Mouse (Mus musculus): Measurements from ENCODE around the gene Gucy2d.

Gucy2d gene

GRCm38 (mm10) chr7:98439956-98440466, at the start of gene Gucy2d:
Gene Gucy2d, plus strand, starts transcription at chr7:98440416.
- peak; percentile 33 for DNase-seq

GRCm38 (mm10) chr7:98390486-98390885, 49.7 kb upstream of the Gucy2d start:
- DNase-seq, result peak; percentile 7

GRCm38 (mm10) chr7:98391351-98391936, 48.8 kb upstream of the Gucy2d start:
- peak; percentile 38 for DNase-seq

GRCm38 (mm10) chr7:98392466-98393201, 47.6 kb upstream of the Gucy2d start:
- no peak for DNase-seq

GRCm38 (mm10) chr7:98402582-98403574, 37.3 kb upstream of the Gucy2d start:
- no peak for DNase-seq

GRCm38 (mm10) chr7:98403996-98404395, 36.2 kb upstream of the Gucy2d start:
- DNase-seq, result no peak

- no peak for DNase-seq
Measured at GRCm38 (mm10) chr7:98407615-98408014, 32.6 kb upstream of the Gucy2d start.

GRCm38 (mm10) chr7:98413115-98413514, 27.1 kb upstream of the Gucy2d start:
- no peak for DNase-seq

GRCm38 (mm10) chr7:98415550-98415949, 24.7 kb upstream of the Gucy2d start:
- peak; percentile 16 for DNase-seq

GRCm38 (mm10) chr7:98416020-98416419, 24.2 kb upstream of the Gucy2d start:
- no peak for DNase-seq

GRCm38 (mm10) chr7:98418031-98418805, 22.0 kb upstream of the Gucy2d start:
- no peak for DNase-seq

- no peak for DNase-seq
Measured at GRCm38 (mm10) chr7:98419366-98419765, 20.9 kb upstream of the Gucy2d start.

GRCm38 (mm10) chr7:98423546-98423945, 16.7 kb upstream of the Gucy2d start:
- no peak for DNase-seq

GRCm38 (mm10) chr7:98424396-98424795, 15.8 kb upstream of the Gucy2d start:
- DNase-seq, result no peak

- no peak for DNase-seq
Measured at GRCm38 (mm10) chr7:98425551-98425950, 14.7 kb upstream of the Gucy2d start.

- no peak for DNase-seq
Measured at GRCm38 (mm10) chr7:98426641-98427040, 13.6 kb upstream of the Gucy2d start.

GRCm38 (mm10) chr7:98427115-98427835, 12.9 kb upstream of the Gucy2d start:
- DNase-seq, result no peak

GRCm38 (mm10) chr7:98429579-98429978, 10.6 kb upstream of the Gucy2d start:
- DNase-seq, result no peak

GRCm38 (mm10) chr7:98430785-98431184, 9.4 kb upstream of the Gucy2d start:
- DNase-seq, result peak; percentile 76

GRCm38 (mm10) chr7:98437629-98438028, 2.6 kb upstream of the Gucy2d start:
- DNase-seq, result peak; percentile 25

GRCm38 (mm10) chr7:98446873-98447272, 6.7 kb downstream of the Gucy2d start:
- peak; percentile 21 for DNase-seq

All from lung, postnatal 10 days (tissue).